Comparison of ENCODE assay signal across 19 mouse cellular contexts in genomic region chr7:56254568-56254967, GRCm38 (mm10). TPM values are rescaled to one million over a fixed set of nuclear protein-coding genes. Genes with fewer than 3 reads are reported as not detected.
"Had no signal": no experiment of that assay in that cellular context is flagged by ENCODE, and none has a peak within 500 bp of the region (broad histone marks: within the 10 kb centered on the region; RNA-seq: fewer than 3 reads in every experiment).

No protein-coding gene starts in this region.

- H3K4me1 ChIP-seq: neural tube, embryonic 13.5 days; neural tube, embryonic 15.5 days; stomach, embryonic 15.5 days had no signal

- H3K27me3 ChIP-seq: neural tube, embryonic 13.5 days; neural tube, embryonic 15.5 days; stomach, embryonic 15.5 days had no signal

- H3K9me3 ChIP-seq: neural tube, embryonic 13.5 days; neural tube, embryonic 15.5 days; stomach, embryonic 15.5 days had no signal

- H3K9ac ChIP-seq: neural tube, embryonic 13.5 days; neural tube, embryonic 15.5 days; stomach, embryonic 15.5 days had no signal

- H3K4me2 ChIP-seq: neural tube, embryonic 13.5 days; neural tube, embryonic 15.5 days; stomach, embryonic 15.5 days had no signal

- H3K27ac ChIP-seq: neural tube, embryonic 13.5 days; neural tube, embryonic 15.5 days; stomach, embryonic 15.5 days; stomach, postnatal 0 days had no signal

- H3K36me3 ChIP-seq: neural tube, embryonic 13.5 days; neural tube, embryonic 15.5 days; stomach, embryonic 15.5 days had no signal

- DNase-seq: retina, postnatal 1 day; right cerebral cortex, adult 18-20 months; right cerebral cortex, postnatal 14 days; right cerebral cortex, postnatal 25 days; right cerebral cortex, postnatal 4 days; spleen, adult 18-20 months; thymus, adult 18-20 months; thymus, adult 2 months; thymus, postnatal 14 days; thymus, postnatal 25 days; thymus, postnatal 36 days; thymus, postnatal 4 days had no signal

- H3K4me3 ChIP-seq: neural tube, embryonic 13.5 days; neural tube, embryonic 15.5 days; stomach, embryonic 15.5 days had no signal

RNA-seq across cellular contexts. Expression of gene Oca2, which starts 15.0 kb away (rescaled TPM):
- total RNA-seq: neutrophil, adult 5-6 weeks had no signal
- polyA plus RNA-seq: small intestine, adult 2 months; thymus, adult 2 months; urinary bladder, adult 2 months had no signal
